Mouse (Mus musculus): ENCODE data around the gene Paqr7.

The Paqr7 gene

DNA sequence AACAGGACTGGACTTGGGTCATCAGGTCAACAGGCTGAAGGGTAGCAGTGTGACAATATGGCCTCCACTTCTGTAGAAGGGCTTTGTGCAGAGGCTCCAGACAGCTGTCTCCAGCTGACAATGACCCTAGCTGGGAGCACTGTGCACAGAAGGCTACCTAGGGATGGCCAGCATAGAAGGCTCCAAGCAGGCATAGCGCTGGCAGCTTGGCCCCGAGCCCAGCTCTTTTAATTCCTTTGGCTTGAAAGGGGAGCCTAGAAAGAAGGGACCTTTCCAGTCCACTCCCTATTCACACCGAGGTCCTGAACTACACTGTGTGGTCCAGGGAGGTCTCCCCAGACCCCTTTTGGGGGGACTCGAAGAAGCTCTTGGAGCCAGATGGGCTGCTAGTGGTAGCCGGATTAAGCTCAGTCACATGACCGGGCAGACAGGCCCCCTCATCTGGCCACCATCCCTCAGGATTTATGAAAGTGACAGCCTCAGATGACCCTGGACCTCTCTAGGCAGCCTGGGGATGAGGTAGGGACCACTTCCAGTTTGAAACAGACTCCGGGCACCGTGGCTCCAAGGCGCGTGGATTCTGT lies 42.6 kb downstream of the Paqr7 start:
- no peak for DNase-seq

DNA sequence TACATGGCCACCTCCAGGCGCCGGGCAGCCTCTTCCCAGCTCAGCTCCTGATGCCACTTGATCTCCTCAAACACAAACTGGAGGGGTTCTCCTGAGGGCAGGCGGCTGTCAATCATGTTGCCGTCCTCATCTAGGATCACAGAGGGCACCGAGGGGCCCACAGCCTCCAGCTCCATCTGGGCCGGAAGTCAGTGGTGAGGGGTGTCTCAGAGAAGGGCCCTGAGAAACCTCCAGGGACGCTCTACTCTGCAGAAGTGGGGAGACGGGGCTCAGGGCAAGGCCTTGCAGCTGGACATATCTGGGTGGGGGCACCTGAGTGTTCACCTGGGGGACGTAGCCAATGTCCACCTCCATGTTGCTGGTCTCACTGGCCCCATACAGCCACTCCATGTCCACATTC lies 46.2 kb downstream of the Paqr7 start:
- no peak for DNase-seq

DNA sequence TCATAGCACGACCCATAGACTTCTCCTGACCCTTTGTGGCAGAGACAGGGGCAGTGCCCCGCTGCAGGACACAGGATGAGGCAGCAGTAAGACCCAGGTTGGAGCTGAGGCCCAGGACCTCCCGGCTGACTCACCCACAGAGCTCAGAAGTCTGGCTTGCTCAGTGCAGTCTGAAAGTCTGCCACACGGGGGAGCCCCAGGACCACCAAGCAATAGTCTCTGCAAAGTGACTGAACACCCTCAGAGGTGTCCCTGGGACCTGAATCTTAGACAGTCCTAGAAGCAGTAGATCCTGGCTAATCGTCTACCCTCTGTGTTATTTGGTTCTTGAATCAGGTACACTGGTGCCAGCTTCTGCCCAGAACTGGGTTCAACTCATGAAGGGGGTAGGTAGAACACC lies 46.8 kb downstream of the Paqr7 start:
- peak; percentile 82 to 95 for DNase-seq

DNA sequence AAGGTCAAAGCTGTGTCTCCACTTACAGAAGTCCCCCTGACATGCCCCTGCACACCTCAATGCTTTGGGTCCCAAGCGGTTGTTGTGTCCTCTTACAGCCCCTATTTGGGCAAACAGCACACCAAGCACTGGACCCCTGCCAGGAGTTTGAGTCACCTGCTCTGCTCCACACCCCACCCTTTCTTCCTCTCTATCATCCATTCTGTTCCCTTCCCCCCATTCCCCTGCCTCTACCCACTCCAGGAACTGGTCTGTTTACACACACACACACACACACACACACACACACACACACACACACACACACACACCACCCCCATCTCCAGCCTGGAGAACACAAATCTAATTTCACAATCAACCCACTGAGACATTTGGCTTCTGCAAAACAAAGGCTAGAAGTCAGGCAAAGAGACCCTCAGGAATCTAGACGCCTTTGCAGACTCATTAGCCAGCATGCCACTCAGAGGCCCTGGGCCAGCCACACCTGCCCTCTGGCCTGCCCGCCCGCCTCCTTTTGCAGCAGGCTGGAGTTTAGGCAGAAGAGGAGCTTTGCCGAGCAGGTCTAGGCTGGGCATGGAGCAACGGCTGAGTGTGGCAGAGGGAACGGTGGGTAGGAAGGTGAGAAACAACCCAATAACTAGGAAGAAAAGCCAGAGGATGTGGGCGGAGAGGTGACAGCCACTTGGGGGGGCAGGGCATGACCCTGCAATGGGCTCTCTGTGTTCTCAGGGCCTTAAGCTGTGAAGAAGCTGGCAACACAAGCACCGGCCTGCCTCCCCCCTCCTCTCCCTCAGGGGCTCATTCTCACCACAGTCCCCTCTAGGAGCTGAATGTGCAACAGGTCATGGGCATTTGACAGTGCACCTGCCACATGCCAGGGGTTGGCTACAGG lies 50.6 kb downstream of the Paqr7 start:
- DNase-seq = no peak

DNA sequence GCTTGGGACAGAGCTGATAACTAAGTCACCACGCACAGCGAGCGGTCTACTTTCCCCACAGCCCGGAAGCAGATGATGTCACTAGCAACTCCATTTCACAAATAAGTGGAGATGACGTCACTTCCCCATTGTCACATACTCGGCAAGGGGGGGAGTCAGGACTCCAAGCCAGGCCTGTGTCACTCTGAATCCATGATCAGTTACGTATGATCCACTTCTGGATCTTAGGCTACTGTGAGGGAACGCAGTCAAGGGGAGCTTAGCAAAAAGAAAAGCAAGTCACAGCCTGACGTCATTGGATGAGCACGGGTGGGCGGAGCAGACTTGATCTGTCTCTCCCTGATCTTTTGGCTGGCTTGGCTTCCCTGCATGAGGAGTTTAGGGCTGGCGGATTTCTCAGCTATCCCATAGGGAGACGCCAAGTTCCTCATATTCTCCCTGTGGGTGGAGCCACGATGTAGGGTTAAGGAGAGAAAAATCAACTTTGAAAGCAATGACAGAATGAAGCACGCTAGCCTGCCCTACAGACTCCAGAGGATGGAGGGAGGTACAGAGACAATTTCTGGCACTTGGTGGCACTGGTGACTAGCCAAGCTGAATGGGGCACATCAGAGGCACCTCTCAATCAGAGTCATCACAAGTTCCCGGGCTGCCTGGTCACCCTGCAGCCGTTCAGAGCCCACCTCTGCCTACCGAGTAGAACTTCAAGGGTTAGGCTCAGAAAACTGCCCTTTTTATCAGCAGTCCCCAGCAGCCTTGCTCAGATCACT lies 51.9 kb downstream of the Paqr7 start:
- DNase-seq = no peak

DNA sequence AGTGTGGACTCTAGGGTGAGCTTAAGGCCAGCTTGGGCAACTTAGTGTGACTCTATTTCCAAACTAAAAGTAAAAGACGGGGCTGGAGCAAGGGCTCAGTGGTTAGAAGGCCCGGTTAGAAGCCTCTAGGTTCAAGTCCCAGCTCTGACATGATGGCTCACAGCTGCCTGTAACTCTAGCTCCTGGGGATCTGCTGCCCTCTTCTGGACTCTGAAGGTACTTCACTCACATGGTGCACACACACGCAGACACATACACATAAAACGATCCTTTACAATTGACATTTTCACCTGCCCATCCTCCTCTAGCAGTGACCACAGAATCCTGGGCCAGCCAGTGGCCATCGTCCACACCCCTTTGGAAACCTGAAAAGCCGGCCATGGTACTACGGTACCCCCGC lies 53.4 kb downstream of the Paqr7 start:
- no peak for DNase-seq

DNA sequence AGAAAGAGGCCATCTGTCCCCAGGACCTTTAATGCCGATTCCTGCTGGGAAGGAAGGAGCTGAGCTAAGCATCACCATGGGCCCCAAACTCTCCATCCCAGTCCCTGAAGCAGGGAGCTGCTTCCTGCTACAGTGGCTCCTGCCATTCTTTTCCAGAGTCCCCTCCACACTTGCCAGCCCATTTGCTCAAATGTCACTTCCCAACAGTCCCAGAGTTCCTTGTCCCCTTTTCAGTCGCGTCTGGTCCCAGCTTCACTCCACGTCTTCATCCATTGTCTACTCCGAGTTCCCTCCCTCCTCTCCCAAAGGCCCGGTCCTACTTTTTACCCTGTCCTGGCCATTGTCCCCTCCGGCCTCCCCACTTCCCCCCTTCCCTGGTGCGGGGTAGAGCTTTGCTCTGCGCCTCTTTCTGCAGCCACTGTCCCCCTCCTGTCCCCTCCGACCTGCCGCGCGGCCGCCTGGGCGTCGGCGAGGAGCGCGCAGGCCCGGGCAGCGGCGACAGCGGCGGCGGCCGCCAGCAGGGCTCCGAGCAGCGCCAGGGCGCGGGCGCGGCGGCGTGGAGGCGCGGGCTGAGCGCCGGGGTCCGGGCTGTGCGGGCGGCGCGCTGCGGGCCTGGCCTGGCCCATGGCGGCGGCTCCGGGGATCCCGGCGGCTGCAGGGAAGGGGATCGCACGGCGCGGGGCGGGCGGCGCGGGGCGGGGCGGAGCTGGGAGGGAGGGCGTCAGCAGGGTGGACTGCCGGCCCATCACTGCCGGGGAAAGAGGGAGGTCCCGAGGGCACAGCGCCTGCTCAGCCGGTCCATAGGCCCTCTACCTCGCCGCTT lies 55.2 kb downstream of the Paqr7 start, which contains the start of gene Selenon:
Gene Selenon (minus strand): TSS at position 673 of the 823 bp plus-strand sequence.
- DNase-seq = peak; percentile 26 to 32

DNA sequence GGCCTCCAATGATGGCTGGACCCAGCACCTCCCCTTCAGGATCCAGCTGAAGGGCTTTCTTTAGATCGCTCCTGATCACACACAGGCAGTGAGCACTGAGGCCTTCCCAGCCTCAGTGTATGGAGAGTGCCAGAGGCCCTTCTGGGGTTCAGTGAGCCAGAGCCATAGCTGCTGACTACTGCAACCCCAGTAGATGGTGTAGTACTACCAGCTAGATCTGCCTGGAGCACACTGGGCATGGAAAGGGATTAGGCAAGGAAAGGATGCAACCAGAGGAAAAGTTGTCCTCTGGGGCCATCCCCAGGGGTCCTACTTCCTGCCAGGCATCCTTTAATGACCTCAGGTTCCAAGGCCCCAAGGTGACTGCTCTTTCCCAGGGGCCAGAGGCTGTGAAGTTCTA lies 57.1 kb downstream of the Paqr7 start:
- DNase-seq = no peak

DNA sequence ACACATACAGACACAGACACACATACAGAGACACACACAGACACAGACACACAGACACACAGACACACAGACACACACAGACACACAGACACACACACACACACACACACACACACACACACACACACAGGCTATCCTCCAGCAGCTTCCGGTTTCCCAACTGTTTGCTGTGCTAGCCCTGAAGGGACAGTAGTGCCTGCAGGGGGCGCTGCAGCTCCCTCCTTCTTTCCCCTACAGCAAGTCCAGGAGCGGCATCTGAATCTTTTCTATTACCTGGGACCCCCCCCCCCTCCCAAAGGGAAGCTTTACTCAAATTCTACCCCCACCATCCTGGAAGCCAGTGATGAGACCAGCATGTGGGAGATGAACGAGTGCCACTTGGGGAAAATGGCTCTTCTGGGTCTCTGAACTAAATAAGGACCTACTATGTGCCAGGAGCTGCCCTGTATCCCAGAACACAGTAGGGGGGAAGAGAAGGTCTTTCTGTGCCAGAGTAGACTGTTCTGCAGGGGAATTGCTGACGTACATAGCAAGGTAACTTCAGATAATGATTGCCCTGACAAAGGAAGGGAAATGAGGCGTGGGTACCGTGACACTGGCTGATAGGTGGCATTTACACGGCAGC lies 59.6 kb downstream of the Paqr7 start:
- DNase-seq = peak in 1 of 2 experiments; percentile 20

DNA sequence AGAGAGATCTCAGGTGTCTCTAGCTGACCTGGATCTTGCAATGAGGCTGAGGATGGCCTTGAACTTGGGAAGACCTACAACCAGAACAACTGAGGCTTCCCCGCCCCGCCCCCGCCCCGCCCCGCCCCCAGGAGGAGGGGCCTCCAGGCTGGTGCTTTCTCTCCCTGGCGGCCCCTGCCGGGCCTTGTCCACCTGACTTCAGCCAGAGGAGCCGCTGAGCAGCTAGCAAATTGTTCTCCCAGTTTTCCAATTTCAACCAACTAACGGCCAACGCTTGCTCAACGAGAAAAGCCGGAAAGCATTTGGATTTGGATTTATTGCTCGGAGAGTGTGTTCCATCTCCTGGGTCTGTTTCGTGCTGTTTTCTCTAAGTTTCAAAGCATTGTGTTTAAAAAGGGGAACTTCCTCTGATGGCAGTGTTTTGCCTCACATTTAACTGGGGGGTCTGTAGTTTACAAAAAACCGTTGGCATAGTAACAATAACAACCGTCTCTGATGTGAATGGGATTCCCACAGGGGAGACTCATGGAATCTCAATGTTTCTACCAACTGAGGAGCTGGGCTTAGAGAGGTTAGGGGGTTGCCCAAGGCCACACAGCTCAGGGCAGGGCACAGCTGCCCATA lies 61.2 kb downstream of the Paqr7 start:
- no peak for DNase-seq

DNA sequence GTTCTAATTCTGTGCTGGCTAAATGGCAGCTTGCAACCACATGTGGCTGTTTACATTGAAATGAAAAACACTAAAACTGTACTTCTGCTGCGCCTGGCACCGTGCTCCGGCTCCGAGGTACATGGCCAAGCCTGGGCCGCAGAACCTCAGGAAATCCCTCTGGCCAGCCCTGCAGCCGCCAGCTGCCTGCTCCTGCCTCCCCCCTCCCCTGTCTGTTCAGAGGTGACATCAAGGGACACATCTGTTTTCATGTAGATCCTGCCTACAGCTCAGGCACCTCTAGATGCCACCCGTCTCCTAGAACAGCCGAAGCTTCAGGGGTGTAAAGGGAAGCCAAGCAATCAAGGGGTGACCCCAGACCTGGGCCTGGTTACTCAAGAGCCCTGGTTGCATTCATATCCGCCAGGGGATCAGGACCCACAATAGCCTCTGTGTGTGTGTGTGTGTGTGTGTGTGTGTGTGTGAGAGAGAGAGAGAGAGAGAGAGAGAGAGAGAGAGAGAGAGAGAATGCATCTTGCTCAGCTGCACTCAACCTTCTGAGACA lies 62.1 kb downstream of the Paqr7 start:
- no peak for DNase-seq

DNA sequence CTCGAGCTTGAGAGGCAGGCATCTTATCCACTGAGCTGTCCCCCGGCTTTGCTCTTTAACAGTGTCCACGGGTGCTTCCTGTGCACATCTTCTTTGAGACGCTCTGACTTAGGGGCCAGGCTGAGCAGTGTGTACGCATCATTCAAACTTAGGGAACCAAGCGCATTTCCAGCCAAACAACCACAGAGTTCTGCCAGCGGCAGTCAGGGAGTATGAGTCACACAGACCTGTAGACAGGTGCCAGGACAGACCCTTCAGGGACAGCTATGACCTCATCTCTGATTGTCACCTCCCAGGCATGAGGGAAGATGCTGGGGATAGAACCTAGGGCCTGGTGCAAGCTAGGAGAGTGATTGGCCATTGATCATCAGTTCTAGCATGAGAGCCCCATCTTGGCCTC lies 62.7 kb downstream of the Paqr7 start:
- no peak for DNase-seq

Measured in kidney, adult 8-10 months (tissue).